Mouse (Mus musculus) Patski (cell line): ENCODE measurements around the gene Tmed6. TPM values are rescaled to one million over a fixed set of nuclear protein-coding genes. Genes with fewer than 3 reads are reported as not detected.

Experiments used
- ATAC-seq: fragments of 100-300 bp; one replicate; pipeline ENCODE4 v1.8.0; 2021
- CTCF ChIA-PET: fragments of 350-600 bp; sonication (Branson Sonifier 250); formaldehyde crosslinking; loops from one replicate; lab custom pipeline; 2022; ENCODE audit warnings: inconsistent platforms; lab: Charles Lee
- POLR2A ChIA-PET: fragments of 350-600 bp; sonication (Branson Sonifier 250); formaldehyde crosslinking; loops from one replicate; lab custom pipeline; 2022; ENCODE audit warnings: antibody characterized with exemption, inconsistent platforms; lab: Charles Lee
- DNase-seq: peaks from one replicate; pipeline ENCODE4 v3.0.0-alpha.2; 2011; ENCODE audit warnings: low read depth, low spot score
- H3K27me3 ChIP-seq: fragments of 371-371 bp; one replicate; pipeline ENCODE4 v1.5.1; 2021
- CTCF ChIP-seq: fragments of 100-300 bp; IDR thresholded peaks from one replicate; pipeline ENCODE4 v1.5.1; 2021
- in situ Hi-C: fragments of 300-500 bp; cut with MboI; formaldehyde crosslinking; loops from 3 replicates; pipeline ENCODE4 v1.11.1; 2018; ENCODE audit warnings: low pct_unique_long_range_greater_than_20kb, mixed read lengths
- polyA plus RNA-seq: library from polyadenylated mRNA; unstranded; gene quantifications from one replicate; pipeline ENCODE4 v1.2.3, GENCODE M21; 2021

Gene Tmed6
- polyA plus RNA-seq, 1 experiment from 2014 or later: 0.42 TPM

DNA sequence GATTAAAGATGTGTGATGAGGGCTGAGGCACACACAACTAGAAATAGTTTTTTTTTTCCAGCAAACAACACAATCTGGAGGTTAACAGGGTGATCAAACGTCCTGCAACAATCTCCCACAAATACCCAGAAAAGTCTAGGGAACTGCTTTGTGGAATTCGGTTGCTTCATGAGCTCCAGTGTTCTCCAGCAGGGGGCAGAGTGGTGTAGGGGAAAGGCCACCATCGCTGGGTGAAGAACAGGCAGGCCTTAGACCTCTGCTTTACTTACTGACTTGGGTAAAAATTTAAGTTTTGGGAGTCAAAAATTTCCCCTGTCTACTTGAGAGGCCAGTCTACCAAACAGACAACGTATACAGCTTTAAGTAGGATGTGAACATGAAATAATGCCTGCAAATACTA is 39.1 kb upstream of the Tmed6 start:
- no peak for DNase-seq
- H3K27me3 ChIP-seq: no peaks in the 10 kb centered on the region
- ATAC-seq: peak; percentile 62
- in situ Hi-C loops: loop anchor here (10.0 kb wide), 1 partner anchor 470 kb away; no protein-coding TSS in a partner anchor
- ChIA-PET CTCF (interaction anchor here (0.7 to 2.1 kb wide), 13 partner anchors 10 to 327 kb away, joined by 3 to 11 read pairs (median 3); partner anchors contain the start of gene Nob1), POLR2A (no interaction called here)
- peak; percentile 94 for TF ChIP-seq CTCF

GRCm38 (mm10) chr8:107100635-107101034 is 35.2 kb upstream of the Tmed6 start:
- ChIA-PET CTCF (interaction anchor here (1.1 to 1.4 kb wide), 3 partner anchors 14 to 223 kb away, joined by 3 to 5 read pairs (median 3); no protein-coding TSS in a partner anchor), POLR2A (no interaction called here)
- in situ Hi-C loops: loop anchor here (10.0 kb wide), 1 partner anchor 474 kb away; no protein-coding TSS in a partner anchor

GRCm38 (mm10) chr8:107096366-107097036 is 31.1 kb upstream of the Tmed6 start, which contains the start of gene Terf2:
Gene Terf2 (minus strand): TSS chr8:107096547.
- in situ Hi-C loops: no loop called here
- no peak for TF ChIP-seq CTCF
- ATAC-seq: peak; percentile 84
- H3K27me3 ChIP-seq: no peaks in the 10 kb centered on the region
- peak; percentile 57 for DNase-seq
- CTCF ChIA-PET: interaction anchor here (1.3 to 1.7 kb wide), 2 partner anchors 9 to 18 kb away, joined by 3 to 4 read pairs; no protein-coding TSS in a partner anchor
- POLR2A ChIA-PET: interaction anchor here (0.7 kb wide), 1 partner anchor 377 kb away, joined by 7 read pairs; no protein-coding TSS in a partner anchor

More at GRCm38 (mm10) chr8:107100635-107101034, 35.2 kb upstream of the Tmed6 start:
- no peak for TF ChIP-seq CTCF
- DNase-seq (no peak), ATAC-seq (no peak)
- no peaks in the 10 kb centered on the region for H3K27me3 ChIP-seq

DNA sequence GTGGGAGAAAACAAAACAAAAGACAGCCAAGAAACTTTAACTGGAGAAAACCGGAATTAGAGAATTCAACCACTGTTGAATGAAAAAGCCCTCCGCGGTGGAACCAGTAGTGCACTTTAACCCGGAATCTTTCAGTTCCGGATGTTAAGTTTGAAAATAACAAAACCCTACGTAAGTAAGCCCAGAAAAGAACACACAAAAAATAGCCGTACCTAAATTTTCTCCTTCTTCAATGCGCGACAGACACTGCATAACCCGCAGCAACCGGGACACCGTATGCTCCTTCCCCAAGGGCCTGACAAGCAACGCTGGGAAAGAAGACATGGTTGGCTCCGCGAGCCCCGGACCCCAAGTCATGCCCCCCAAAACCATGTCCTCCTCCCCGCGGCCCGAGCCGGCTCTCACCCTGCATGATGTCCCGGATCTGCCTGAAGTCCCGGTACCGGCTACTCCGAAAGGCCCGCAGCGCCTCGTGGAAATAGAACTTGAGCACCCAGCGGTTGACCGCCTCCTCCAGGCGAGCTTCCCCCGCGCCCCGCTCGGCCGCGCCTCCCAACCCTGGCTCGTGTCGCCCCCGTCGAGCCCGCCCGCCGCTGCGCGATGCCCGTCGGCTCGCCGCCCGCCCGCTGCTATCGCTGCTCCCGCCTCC is 30.4 kb upstream of the Tmed6 start:
- ATAC-seq (peak; percentile 81), DNase-seq (no peak)
- POLR2A ChIA-PET: interaction anchor here (0.7 to 1.2 kb wide), 2 partner anchors 40 to 231 kb away, joined by 3 to 4 read pairs; no protein-coding TSS in a partner anchor
- CTCF ChIA-PET: interaction anchor here (1.3 kb wide), 1 partner anchor 18 kb away, joined by 3 read pairs; no protein-coding TSS in a partner anchor
- TF ChIP-seq CTCF: no peak
- no peaks in the 10 kb centered on the region for H3K27me3 ChIP-seq
- in situ Hi-C loops: no loop called here

GRCm38 (mm10) chr8:107090531-107090930 is 25.1 kb upstream of the Tmed6 start:
- in situ Hi-C loops: no loop called here
- DNase-seq (no peak), ATAC-seq (no peak)
- ChIA-PET CTCF (interaction anchor here (1.3 kb wide), 1 partner anchor 14 kb away, joined by 3 read pairs; no protein-coding TSS in a partner anchor), POLR2A (no interaction called here)
- TF ChIP-seq CTCF: no peak
- H3K27me3 ChIP-seq: no peaks in the 10 kb centered on the region

DNA sequence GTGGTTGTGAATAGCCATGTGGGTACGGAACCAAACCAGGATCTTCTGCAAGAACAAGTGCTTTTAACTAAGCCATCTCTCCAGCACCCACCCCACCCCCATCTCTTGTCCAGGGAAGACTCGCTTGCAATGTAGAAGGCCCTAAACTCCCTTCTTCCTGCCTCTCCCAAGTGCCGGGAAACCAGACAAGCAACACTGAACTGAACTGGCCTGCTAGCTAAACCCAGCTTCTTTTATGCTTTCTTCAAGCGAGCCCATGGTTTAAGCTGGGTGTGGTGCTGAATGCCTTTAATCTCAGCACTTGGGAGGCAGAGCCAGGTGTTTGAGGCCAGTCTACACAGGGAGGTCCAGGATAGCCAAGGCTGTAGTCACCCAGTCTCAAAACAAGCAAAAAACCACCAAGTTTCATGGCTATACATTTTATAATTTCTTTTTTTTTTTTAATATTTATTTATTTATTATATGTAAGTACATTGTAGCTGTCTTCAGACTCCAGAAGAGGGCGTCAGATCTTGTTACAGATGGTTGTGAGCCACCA is 23.2 kb upstream of the Tmed6 start:
- no peaks in the 10 kb centered on the region for H3K27me3 ChIP-seq
- in situ Hi-C loops: no loop called here
- DNase-seq (no peak), ATAC-seq (no peak)
- no peak for TF ChIP-seq CTCF
- ChIA-PET POLR2A (no interaction called here), CTCF (interaction anchor here (1.3 kb wide), 1 partner anchor 23 kb away, joined by 4 read pairs; the partner anchor contains the start of gene Tmed6)

DNA sequence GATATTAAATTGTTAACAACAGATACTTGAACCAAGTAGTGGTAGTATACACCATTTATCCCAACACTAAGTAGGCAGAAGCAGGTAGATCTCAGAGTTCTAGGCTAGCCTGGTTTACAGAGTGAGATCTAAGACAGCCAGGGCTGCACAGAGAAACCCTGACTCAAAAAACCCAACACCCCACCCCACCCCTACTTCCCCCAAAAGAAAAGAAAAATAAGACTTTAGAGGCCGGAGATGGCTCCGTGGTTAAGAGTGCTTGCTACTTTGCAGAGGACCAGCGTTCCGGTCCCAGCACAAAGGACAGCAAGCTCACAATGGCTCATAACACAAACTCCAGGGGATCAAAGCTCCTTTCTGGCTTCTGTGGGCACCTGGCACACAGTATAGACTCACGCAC is 20.6 kb upstream of the Tmed6 start:
- DNase-seq: no peak
- no peaks in the 10 kb centered on the region for H3K27me3 ChIP-seq
- TF ChIP-seq CTCF: no peak
- no peak for ATAC-seq
- POLR2A ChIA-PET: no interaction called here
- in situ Hi-C loops: no loop called here
- CTCF ChIA-PET: interaction anchor here (1.7 kb wide), 1 partner anchor 8 kb away, joined by 6 read pairs; no protein-coding TSS in a partner anchor

DNA sequence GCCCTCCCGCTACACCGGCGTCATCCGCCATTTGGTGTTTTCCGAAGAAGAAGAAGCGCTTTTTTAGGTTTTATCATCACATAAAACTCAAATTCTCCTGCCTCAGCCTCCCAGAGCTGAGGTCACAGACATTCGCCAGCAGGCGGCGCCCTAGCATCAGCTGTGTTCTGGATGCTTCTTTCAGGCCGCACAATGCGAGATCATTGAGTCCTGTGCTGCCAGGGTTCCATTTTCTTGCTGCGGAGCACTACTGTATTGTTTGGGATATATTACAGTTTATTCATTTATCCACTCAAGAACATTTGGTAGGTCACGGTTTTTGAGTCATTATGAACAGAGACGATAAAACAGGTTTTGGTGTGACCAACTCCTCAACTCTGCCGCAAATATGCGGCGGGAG is 19.9 kb upstream of the Tmed6 start:
- TF ChIP-seq CTCF: no peak
- ChIA-PET CTCF (interaction anchor here (1.7 kb wide), 1 partner anchor 9 kb away, joined by 6 read pairs; no protein-coding TSS in a partner anchor), POLR2A (no interaction called here)
- no peaks in the 10 kb centered on the region for H3K27me3 ChIP-seq
- no peak for ATAC-seq
- DNase-seq: no peak
- in situ Hi-C loops: no loop called here

DNA sequence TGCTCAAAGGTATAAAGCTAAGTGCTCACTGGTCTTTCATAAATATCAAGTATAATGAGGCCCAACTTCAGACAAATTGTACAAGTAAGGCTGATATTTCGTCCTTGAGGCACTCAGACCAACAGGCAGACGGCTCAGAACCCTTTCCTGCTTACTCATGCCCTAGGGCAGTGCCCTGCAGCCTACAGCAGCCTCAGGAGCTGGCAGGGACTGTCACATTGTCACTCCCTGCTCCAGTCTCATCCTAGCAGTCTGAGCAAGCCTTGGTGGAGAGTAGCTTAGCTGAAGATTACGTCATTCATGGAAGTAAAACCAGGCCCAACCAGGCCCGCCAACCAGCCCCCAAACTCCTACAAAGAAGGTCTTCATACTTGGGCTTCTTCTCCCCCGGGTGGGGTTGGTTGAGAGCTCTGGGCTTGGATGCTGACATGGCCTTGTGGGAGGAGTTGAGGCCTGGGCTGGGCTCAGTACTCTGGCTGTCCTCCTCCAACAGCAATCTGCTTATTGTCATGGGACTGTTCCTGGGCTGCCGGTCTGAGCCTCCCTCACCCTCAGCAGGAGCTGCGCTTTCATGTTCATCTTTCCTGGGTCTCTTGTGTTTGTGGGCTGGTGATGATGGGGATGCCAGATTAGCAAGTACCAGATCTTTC is 10.9 kb upstream of the Tmed6 start:
- no peak for TF ChIP-seq CTCF
- ChIA-PET CTCF (interaction anchor here (1.6 kb wide), 1 partner anchor 16 kb away, joined by 3 read pairs; no protein-coding TSS in a partner anchor), POLR2A (no interaction called here)
- DNase-seq (no peak), ATAC-seq (no peak)
- H3K27me3 ChIP-seq: no peaks in the 10 kb centered on the region
- in situ Hi-C loops: no loop called here

GRCm38 (mm10) chr8:107074128-107074527 is 8.7 kb upstream of the Tmed6 start:
- in situ Hi-C loops: no loop called here
- ChIA-PET CTCF (no interaction called here), POLR2A (interaction anchor here (0.9 kb wide), 1 partner anchor 9 kb away, joined by 3 read pairs; the partner anchor contains the start of gene Tmed6)
- no peak for DNase-seq
- no peak for ATAC-seq
- no peak for TF ChIP-seq CTCF
- H3K27me3 ChIP-seq: no peaks in the 10 kb centered on the region
